8 mouse cellular contexts compared by ENCODE assay signal in the genomic region with DNA sequence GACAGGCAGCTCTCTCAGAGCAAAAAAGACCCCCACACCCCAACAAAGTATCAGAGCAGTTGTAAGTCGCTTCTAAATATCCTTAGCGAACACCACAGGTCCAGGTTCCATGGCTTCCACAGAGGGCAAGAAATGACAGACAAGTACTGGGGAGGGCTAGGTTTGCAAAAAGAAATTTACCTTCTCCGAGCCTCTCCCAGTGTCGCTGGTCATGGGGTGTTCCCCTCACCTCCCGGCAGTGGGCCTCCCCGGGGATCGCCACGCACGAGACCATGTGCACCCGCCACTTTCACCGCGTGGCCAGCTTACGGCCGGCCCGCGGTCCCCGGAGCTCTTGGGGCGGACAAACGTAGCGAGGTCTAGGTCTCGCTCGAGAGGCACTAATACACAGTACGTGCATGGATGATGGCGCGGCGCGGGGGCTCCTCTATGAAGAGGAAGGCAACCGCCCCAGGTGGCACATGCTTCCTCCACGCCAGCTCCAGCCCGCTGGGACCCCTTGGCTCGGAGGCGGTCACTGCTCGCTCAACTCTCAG. TPM values are rescaled to one million over a fixed set of nuclear protein-coding genes. Genes with fewer than 3 reads are reported as not detected.
DNase-seq lines count a peak whose midpoint lies in the region; ATAC-seq and TF ChIP-seq lines count a peak whose summit lies in the region.

No protein-coding gene starts in this region.

- TF ChIP-seq EP300 in liver, postnatal 0 days (IDR thresholded peaks at IDR 0.05; ENCODE audit: low read depth) = no peak

- H3K4me3 ChIP-seq in kidney, embryonic 16.5 days (ENCODE audit: low read length) = peak overlapping the region; percentile 85
- H3K4me3 ChIP-seq in forebrain, embryonic 16.5 days (replicated peaks; ENCODE audit: low read length) = peak overlapping the region; percentile 99
- H3K4me3 ChIP-seq in liver, postnatal 0 days (ENCODE audit: low read depth, low read length) = peak overlapping the region; percentile 72

- DNase-seq in kidney, postnatal 4 days = no peak
- DNase-seq in WW6 (ENCODE audit: low read depth, low spot score) = peak; percentile 11
- no peak for DNase-seq in liver, postnatal 0 days
- no peak for DNase-seq in ovary, adult 18-20 months (ENCODE audit: low spot score)
- DNase-seq in urinary bladder, postnatal 14 days (ENCODE audit: low spot score) = no peak
- DNase-seq in kidney, adult 8-10 months = no peak

- TF ChIP-seq CTCF in liver, postnatal 0 days (IDR thresholded peaks at IDR 0.05; ENCODE audit: low read depth) = no peak

- H3K27ac ChIP-seq in kidney, embryonic 16.5 days (ENCODE audit: low read length) = peak overlapping the region; percentile 89
- H3K27ac ChIP-seq in forebrain, embryonic 16.5 days (ENCODE audit: low read length) = peak overlapping the region; percentile 80
- peak overlapping the region; percentile 86 for H3K27ac ChIP-seq in liver, postnatal 0 days (ENCODE audit: low read depth)

- no peaks in the 10 kb centered on the region for H3K9me3 ChIP-seq in kidney, embryonic 16.5 days (ENCODE audit: low read length)
- H3K9me3 ChIP-seq in forebrain, embryonic 16.5 days (ENCODE audit: control insufficient read depth, low read length) = no peaks in the 10 kb centered on the region
- H3K9me3 ChIP-seq in liver, postnatal 0 days (ENCODE audit: low read length) = no peaks in the 10 kb centered on the region

- no peaks in the 10 kb centered on the region; the same call in 1 of the 2 replicates for H3K36me3 ChIP-seq in kidney, embryonic 16.5 days (ENCODE audit: insufficient read depth, low read length)
- no peaks in the 10 kb centered on the region for H3K36me3 ChIP-seq in forebrain, embryonic 16.5 days (ENCODE audit: control insufficient read depth, insufficient read depth)
- H3K36me3 ChIP-seq in liver, postnatal 0 days (replicated peaks; ENCODE audit: insufficient read depth, low read length) = no peaks in the 10 kb centered on the region

- peaks cover 23% of the 10 kb centered on the region for H3K4me1 ChIP-seq in kidney, embryonic 16.5 days (ENCODE audit: insufficient read depth, low read length)
- H3K4me1 ChIP-seq in forebrain, embryonic 16.5 days (replicated peaks; ENCODE audit: control insufficient read depth, insufficient read depth, low read length) = peaks cover 25% of the 10 kb centered on the region
- peaks cover 21% of the 10 kb centered on the region for H3K4me1 ChIP-seq in liver, postnatal 0 days (ENCODE audit: insufficient read depth)

- peak overlapping the region; percentile 65 for H3K4me2 ChIP-seq in kidney, embryonic 16.5 days (replicated peaks; ENCODE audit: low read depth, low read length)
- H3K4me2 ChIP-seq in forebrain, embryonic 16.5 days (ENCODE audit: low read length) = peak overlapping the region; percentile 79
- H3K4me2 ChIP-seq in liver, postnatal 0 days (ENCODE audit: low read depth, low read length) = peak overlapping the region; percentile 93

- H3K9ac ChIP-seq in kidney, embryonic 16.5 days (replicated peaks; ENCODE audit: low read length) = peak overlapping the region; percentile 91
- peak overlapping the region; percentile 96 for H3K9ac ChIP-seq in forebrain, embryonic 16.5 days (replicated peaks; ENCODE audit: low read depth, low read length)
- H3K9ac ChIP-seq in liver, postnatal 0 days (replicated peaks) = peak overlapping the region; percentile 78

- WGBS in kidney, embryonic 16.5 days = under 1% methylated on average over 33 of the region's 33 CpGs
- WGBS in forebrain, embryonic 16.5 days = 0% methylated on average over 33 of the region's 33 CpGs
- under 1% methylated on average over 33 of the region's 33 CpGs for WGBS in liver, postnatal 0 days (ENCODE audit: insufficient replicate concordance)

- peak; percentile 74 for ATAC-seq in kidney, embryonic 16.5 days (ENCODE audit: low FRiP score, low TSS enrichment)
- ATAC-seq in forebrain, embryonic 16.5 days = peak; percentile 54
- peak; percentile 11 for ATAC-seq in liver, postnatal 0 days

- no peaks in the 10 kb centered on the region for H3K27me3 ChIP-seq in kidney, embryonic 16.5 days (ENCODE audit: insufficient read depth, low read length)
- no peaks in the 10 kb centered on the region for H3K27me3 ChIP-seq in forebrain, embryonic 16.5 days (replicated peaks; ENCODE audit: control insufficient read depth, insufficient read depth, low read length)
- no peaks in the 10 kb centered on the region for H3K27me3 ChIP-seq in liver, postnatal 0 days (ENCODE audit: insufficient read depth, low read length)

RNA-seq across cellular contexts. Expression of a gene that starts 0.7 kb away (rescaled TPM):
- 37.4 and 41.6 TPM in 2 replicates for polyA plus RNA-seq in kidney, embryonic 16.5 days (2015; fragmentation: Nextera tagmentation; extraction: Ambion mirVana)
- 64.4 and 64.7 TPM in 2 replicates for polyA plus RNA-seq in forebrain, embryonic 16.5 days (2015; fragmentation: Nextera tagmentation; extraction: Ambion mirVana)
- 5.9 and 6.4 TPM in 2 replicates for polyA plus RNA-seq in liver, postnatal 0 days (2015; fragmentation: Nextera tagmentation; extraction: Ambion mirVana)

RNA-seq across cellular contexts. Expression of a gene that starts 1.7 kb away (rescaled TPM):
- polyA plus RNA-seq in kidney, embryonic 16.5 days (2015; fragmentation: Nextera tagmentation; extraction: Ambion mirVana) = 198 and 218 TPM in 2 replicates
- 542 and 586 TPM in 2 replicates for polyA plus RNA-seq in forebrain, embryonic 16.5 days (2015; fragmentation: Nextera tagmentation; extraction: Ambion mirVana)
- 27.9 and 29.6 TPM in 2 replicates for polyA plus RNA-seq in liver, postnatal 0 days (2015; fragmentation: Nextera tagmentation; extraction: Ambion mirVana)

Comparison
In these comparisons a context has a peak if more than half of its experiments do, and no peak if none do; other contexts are left out.
1. ATAC-seq: peak in every context shown above with its lines; median percentile 74 in kidney, embryonic 16.5 days; 54 in forebrain, embryonic 16.5 days; 11 in liver, postnatal 0 days.